Mouse (Mus musculus): Measurements from ENCODE around the gene Ephb1. TPM values are rescaled to one million over a fixed set of nuclear protein-coding genes. Genes with fewer than 3 reads are reported as not detected.
A peak's percentile ranks its signal among the peaks of the same experiment; 100 is the strongest.

The Ephb1 gene
- total and polyA plus RNA-seq, 3 experiments, result not detected

GRCm38 (mm10) chr9:102122880-102123453, 231.5 kb downstream of the Ephb1 start:
- TF ChIP-seq RAD21 (IDR thresholded peaks at IDR 0.05; ENCODE audit: low read depth, low read length), result no peak
- TF ChIP-seq POLR2AphosphoS5 (IDR thresholded peaks at IDR 0.05; ENCODE audit: borderline replicate concordance, low read depth, low read length), result no peak
- TF ChIP-seq MYB (IDR thresholded peaks at IDR 0.05; ENCODE audit: low read depth, low read length), result no peak
- TF ChIP-seq E2F4 (IDR thresholded peaks at IDR 0.05; ENCODE audit: borderline replicate concordance, low read depth, low read length), result no peak
- TF ChIP-seq TBP (IDR thresholded peaks at IDR 0.05; ENCODE audit: low read depth, low read length), result no peak
- TF ChIP-seq USF2 (IDR thresholded peaks at IDR 0.05; ENCODE audit: borderline replicate concordance in 1 of 2, insufficient read depth in 1 of 2, low read depth in 1 of 2, low read length in 2 of 2), result no peak
- TF ChIP-seq RCOR1 (IDR thresholded peaks at IDR 0.05; ENCODE audit: low read depth, low read length), result no peak
- TF ChIP-seq SIN3A (IDR thresholded peaks at IDR 0.05; ENCODE audit: low read length), result no peak
- TF ChIP-seq MAZ (IDR thresholded peaks at IDR 0.05; ENCODE audit: low read depth, low read length), result no peak
- no peak for TF ChIP-seq POLR2AphosphoS2 (IDR thresholded peaks at IDR 0.05; ENCODE audit: low read length)
- no peak for TF ChIP-seq ZMIZ1 (IDR thresholded peaks at IDR 0.05; ENCODE audit: low read depth, low read length)
- no peak for TF ChIP-seq MAX (IDR thresholded peaks at IDR 0.05; ENCODE audit: low read length)
- TF ChIP-seq MYC (IDR thresholded peaks at IDR 0.05; ENCODE audit: low read depth, low read length), result no peak
- TF ChIP-seq TCF12 (IDR thresholded peaks at IDR 0.05; ENCODE audit: low read depth, low read length), result no peak
- TF ChIP-seq MAFK (IDR thresholded peaks at IDR 0.05; ENCODE audit: borderline replicate concordance, low read depth, low read length), result no peak
- TF ChIP-seq NRF1 (IDR thresholded peaks at IDR 0.05; ENCODE audit: insufficient read depth, low read depth, low read length, poor library complexity, severe bottlenecking), result no peak
- Histone ChIP-seq H3K27ac (ENCODE audit: control insufficient read depth, low read depth, low read length) (no peak overlapping the region), H3K9ac (ENCODE audit: control insufficient read depth, low read depth, low read length, poor library complexity, severe bottlenecking) (no peak overlapping the region), H3K27me3 (ENCODE audit: control insufficient read depth in 1 of 2, insufficient read depth in 2 of 2, low read length in 2 of 2) (no peaks in the 10 kb centered on the region), H3K4me1 (ENCODE audit: control insufficient read depth in 1 of 2, insufficient read depth in 2 of 2, low read length in 2 of 2) (no peaks in the 10 kb centered on the region), H3K9me3 (replicated peaks; ENCODE audit: insufficient read depth, low read length) (no peaks in the 10 kb centered on the region), H3K4me3 (ENCODE audit: control insufficient read depth in 1 of 2, insufficient read depth in 1 of 2, low read depth in 2 of 2, low read length in 2 of 2) (no peak overlapping the region), H3K36me3 (ENCODE audit: control insufficient read depth in 1 of 2, insufficient read depth in 2 of 2, low read length in 2 of 2) (no peaks in the 10 kb centered on the region), H3K79me2 (ENCODE audit: control insufficient read depth, insufficient read depth, low read length, poor library complexity) (no peaks in the 10 kb centered on the region)
- DNase-seq (ENCODE audit: low read depth, low spot score), result no peak

- H3K27me3 ChIP-seq (ENCODE audit: control insufficient read depth in 1 of 2, insufficient read depth in 2 of 2, low read length in 2 of 2), result no peaks in the 10 kb centered on the region
- H3K27ac ChIP-seq (ENCODE audit: control insufficient read depth, low read depth, low read length), result no peak overlapping the region
- no peak for DNase-seq (ENCODE audit: low read depth, low spot score)
- H3K4me3 ChIP-seq (ENCODE audit: control insufficient read depth in 1 of 2, insufficient read depth in 1 of 2, low read depth in 2 of 2, low read length in 2 of 2), result no peak overlapping the region
- H3K79me2 ChIP-seq (ENCODE audit: control insufficient read depth, insufficient read depth, low read length, poor library complexity), result no peaks in the 10 kb centered on the region
- no peaks in the 10 kb centered on the region for H3K4me1 ChIP-seq (ENCODE audit: control insufficient read depth in 1 of 2, insufficient read depth in 2 of 2, low read length in 2 of 2)
- TF ChIP-seq E2F4 (IDR thresholded peaks at IDR 0.05; ENCODE audit: borderline replicate concordance, low read depth, low read length) (no peak), CTCF (IDR thresholded peaks at IDR 0.05 in 2 of 3, conservative IDR thresholded peaks at IDR 0.05 in 1 of 3; ENCODE audit: control insufficient read depth in 1 of 3, insufficient read depth in 1 of 3, low read depth in 2 of 3, low read length in 3 of 3, poor library complexity in 1 of 3, severe bottlenecking in 1 of 3) (0 out of 6 replicates have a peak, but pooled peaks of 1 of the 3 experiments have one; percentile 7)
- no peak overlapping the region for H3K9ac ChIP-seq (ENCODE audit: control insufficient read depth, low read depth, low read length, poor library complexity, severe bottlenecking)
- no peaks in the 10 kb centered on the region for H3K9me3 ChIP-seq (replicated peaks; ENCODE audit: insufficient read depth, low read length)
- no peaks in the 10 kb centered on the region for H3K36me3 ChIP-seq (ENCODE audit: control insufficient read depth in 1 of 2, insufficient read depth in 2 of 2, low read length in 2 of 2)
These were observed 235.1 kb downstream of the Ephb1 start for GRCm38 (mm10) chr9:102119422-102119821.
